Mouse (Mus musculus) heart, postnatal 14 days (tissue): ENCODE data around the gene Mov10l1. TPM values are rescaled to one million over a fixed set of nuclear protein-coding genes. Genes with fewer than 3 reads are reported as not detected.

Experiments
- DNase-seq, 2 experiments: peaks; one replicate each; pipeline ENCODE4 v3.0.0; 2021 to 2022
- intact Hi-C: fragments of 180-260 bp; cut with DNase I; formaldehyde crosslinking; loops from one replicate; pipeline ENCODE4 v1.15.1; 2025
- total RNA-seq, 2 experiments: library from RNA; stranded (reverse); gene quantifications; 2 replicates each; pipeline ENCODE4 v1.2.3; 2021

Gene Mov10l1
- total RNA-seq, 2 experiments from 2014 or later: 72.2 to 81.8 TPM

GRCm38 (mm10) chr15:89104425-89104824, 121.7 kb downstream of the Mov10l1 start:
- intact Hi-C loops: no loop called here
- DNase-seq: no peak

Other genes starting within 250 kb of the Mov10l1 start
- gene Brd1, start 248.7 kb upstream of the Mov10l1 start, total RNA-seq: 10 to 100 TPM; 35.1 to 35.8 TPM
- gene Zbed4, start 231.2 kb upstream of the Mov10l1 start, total RNA-seq: 10 to 100 TPM in 1 of 2 experiments, 1 to 10 TPM in 1; 8.9 to 12.4 TPM
- gene Alg12, start 163.6 kb upstream of the Mov10l1 start, total RNA-seq: 1 to 10 TPM; 9.2 to 9.9 TPM
- gene Creld2, start 163.3 kb upstream of the Mov10l1 start, total RNA-seq: 10 to 100 TPM; 12.1 to 22.5 TPM
- gene Pim3, start 120.7 kb upstream of the Mov10l1 start, total RNA-seq: 10 to 100 TPM; 97.7 to 97.8 TPM
- gene Ttll8, start 28.5 kb upstream of the Mov10l1 start, total RNA-seq: not detected
- gene Mlc1, start 3.9 kb upstream of the Mov10l1 start, total RNA-seq: not detected
- gene Panx2, start 76.8 kb downstream of the Mov10l1 start, total RNA-seq: 1 to 10 TPM in 1 of 2 experiments, under 1 TPM in 1; 0.76 to 1.9 TPM
- gene Trabd, start 92.2 kb downstream of the Mov10l1 start, total RNA-seq: 10 to 100 TPM; 36.7 to 43.7 TPM
- 10 to 100 TPM; 13.6 to 13.8 TPM for gene Selenoo, start 106.2 kb downstream of the Mov10l1 start, total RNA-seq
- 10 to 100 TPM; 12.0 to 12.7 TPM for gene Tubgcp6, start 140.2 kb downstream of the Mov10l1 start, total RNA-seq
- 1 to 10 TPM; 7.2 to 8.4 TPM for gene Hdac10, start 145.8 kb downstream of the Mov10l1 start, total RNA-seq
- 10 to 100 TPM; 16.8 to 18.7 TPM for gene Mapk12, start 157.8 kb downstream of the Mov10l1 start, total RNA-seq
- gene Mapk11, start 166.7 kb downstream of the Mov10l1 start, total RNA-seq: 1 to 10 TPM; 2.3 to 3.7 TPM
- 100 to 1,000 TPM in 1 of 2 experiments, 10 to 100 TPM in 1; 98.2 to 101 TPM for gene Plxnb2, start 197.9 kb downstream of the Mov10l1 start, total RNA-seq
- 10 to 100 TPM in 1 of 2 experiments, 1 to 10 TPM in 1; 9.7 to 10.1 TPM for gene Dennd6b, start 213.6 kb downstream of the Mov10l1 start, total RNA-seq
- 10 to 100 TPM; 57.8 to 61.2 TPM for gene Ppp6r2, start 228.6 kb downstream of the Mov10l1 start, total RNA-seq